Mouse (Mus musculus) spleen, adult 2 months (tissue): ENCODE results near the gene Tll2.

ENCODE experiments used
- CTCF ChIP-seq: fragments of 200-500 bp; IDR thresholded peaks from 2 replicates; pipeline ENCODE4 v1.5.1; 2011; ENCODE audit warnings: mild to moderate bottlenecking, inconsistent platforms; ENCODE audit not compliant: insufficient read depth, insufficient read length, insufficient replicate concordance; ENCODE audit errors: extremely low read depth
- POLR2A ChIP-seq: fragments of 200-500 bp; IDR thresholded peaks from 2 replicates; pipeline ENCODE4 v1.6.1; 2011; ENCODE audit warnings: low read depth, low read length, inconsistent platforms

DNA sequence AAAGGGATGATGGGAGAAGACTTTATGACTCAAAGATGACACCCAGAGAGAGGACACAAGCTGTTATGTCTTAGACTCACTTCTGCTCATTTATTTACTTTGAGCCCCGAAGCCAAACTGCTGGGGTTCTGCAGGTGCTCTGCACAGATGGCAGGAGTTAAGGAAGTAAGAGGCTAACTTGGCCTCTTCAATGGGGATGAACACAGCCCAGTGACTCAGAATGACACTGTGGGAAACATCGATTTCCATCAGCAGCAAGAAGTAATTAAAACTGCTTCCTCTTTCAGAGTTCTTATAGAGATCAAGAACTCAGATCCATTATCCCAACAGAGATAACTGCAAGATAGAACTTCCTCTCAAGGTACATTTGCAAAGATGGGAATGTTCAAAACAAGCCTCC is 29.8 kb downstream of the Tll2 start:
- TF ChIP-seq CTCF (no peak), POLR2A (no peak)
